Mouse (Mus musculus) myocyte (in vitro differentiated cells): ENCODE measurements around the gene Focad.

ENCODE experiments used
- POLR2A ChIP-seq: IDR thresholded peaks from one replicate; pipeline ENCODE4 v1.6.1; 2011; ENCODE audit warnings: low read depth, mild to moderate bottlenecking, control low read depth, moderate library complexity; ENCODE audit not compliant: insufficient read length
- REST ChIP-seq: IDR thresholded peaks from one replicate; pipeline ENCODE4 v1.6.1; 2011; ENCODE audit warnings: mild to moderate bottlenecking, control low read depth, moderate library complexity; ENCODE audit not compliant: insufficient read depth, insufficient read length
- TCF12 ChIP-seq: IDR thresholded peaks from one replicate; pipeline ENCODE4 v1.6.1; 2011; ENCODE audit warnings: mild to moderate bottlenecking, control low read depth; ENCODE audit not compliant: poor library complexity, insufficient read depth, severe bottlenecking
- USF1 ChIP-seq: IDR thresholded peaks from one replicate; pipeline ENCODE4 v1.6.1; 2011; ENCODE audit warnings: low read depth, mild to moderate bottlenecking, control low read depth, moderate library complexity

- TF ChIP-seq POLR2A (no peak), TCF12 (no peak), USF1 (no peak), REST (no peak)
Observed at GRCm38 (mm10) chr4:88336753-88337152, 242.3 kb downstream of the Focad start.
